32 mouse cellular contexts compared by ENCODE assay signal in the genomic region with DNA sequence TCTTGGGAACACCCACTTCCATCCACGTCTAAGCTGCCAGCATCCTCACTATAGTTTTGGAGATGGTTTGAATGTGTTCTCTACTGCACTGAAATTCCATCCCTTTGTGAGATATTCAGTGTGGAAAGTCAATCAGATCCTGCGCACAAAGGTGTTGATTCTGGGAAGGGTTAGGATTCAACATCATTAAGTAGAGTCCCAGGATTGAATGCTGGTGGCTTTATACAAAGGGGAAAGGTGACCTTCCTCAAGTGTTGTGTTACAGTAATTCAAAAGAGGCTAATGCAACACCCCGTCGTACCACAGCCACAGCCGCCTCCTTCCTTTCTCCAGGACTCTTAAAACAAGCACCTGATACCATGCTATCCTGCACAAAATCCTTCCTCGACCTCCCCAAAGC. TPM values are rescaled to one million over a fixed set of nuclear protein-coding genes. Genes with fewer than 3 reads are reported as not detected.
"Had no signal": no experiment of that assay in that cellular context is flagged by ENCODE, and none has a peak within 500 bp of the region (broad histone marks: within the 10 kb centered on the region; RNA-seq: fewer than 3 reads in every experiment).

No protein-coding gene starts in this region.

- ATAC-seq: liver, embryonic 12.5 days; liver, postnatal 0 days; lung, postnatal 0 days; midbrain, embryonic 13.5 days; midbrain, embryonic 15.5 days; midbrain, embryonic 16.5 days had no signal

- H3K9ac ChIP-seq: limb, embryonic 12.5 days; limb, embryonic 13.5 days; limb, embryonic 15.5 days; liver, embryonic 12.5 days; liver, embryonic 13.5 days; liver, embryonic 14.5 days; liver, embryonic 15.5 days; liver, postnatal 0 days; lung, embryonic 14.5 days; lung, embryonic 15.5 days; midbrain, embryonic 12.5 days; midbrain, embryonic 13.5 days; midbrain, embryonic 15.5 days; neural tube, embryonic 12.5 days had no signal

- H3K9me3 ChIP-seq: limb, embryonic 10.5 days; limb, embryonic 12.5 days; limb, embryonic 13.5 days; limb, embryonic 15.5 days; liver, embryonic 12.5 days; liver, embryonic 13.5 days; liver, embryonic 15.5 days; lung, embryonic 15.5 days; megakaryocyte, embryonic 14.5 days; midbrain, embryonic 10.5 days; midbrain, embryonic 12.5 days; midbrain, embryonic 13.5 days; midbrain, embryonic 15.5 days; neural tube, embryonic 12.5 days had no signal

- H3K4me3 ChIP-seq: limb, embryonic 10.5 days; limb, embryonic 12.5 days; limb, embryonic 13.5 days; limb, embryonic 15.5 days; liver, embryonic 12.5 days; liver, embryonic 13.5 days; liver, embryonic 15.5 days; lung, embryonic 15.5 days; megakaryocyte, embryonic 14.5 days; midbrain, embryonic 10.5 days; midbrain, embryonic 12.5 days; midbrain, embryonic 13.5 days; midbrain, embryonic 15.5 days; myocyte; neural tube, embryonic 12.5 days had no signal

- H3K27ac ChIP-seq: limb, embryonic 10.5 days; limb, embryonic 12.5 days; limb, embryonic 13.5 days; limb, embryonic 15.5 days; liver, embryonic 12.5 days; liver, embryonic 13.5 days; liver, embryonic 14.5 days; liver, embryonic 15.5 days; lung, embryonic 15.5 days; macrophage; midbrain, embryonic 10.5 days; midbrain, embryonic 12.5 days; midbrain, embryonic 13.5 days; midbrain, embryonic 15.5 days; neural tube, embryonic 12.5 days had no signal

- H3K27me3 ChIP-seq: limb, embryonic 12.5 days; limb, embryonic 13.5 days; limb, embryonic 15.5 days; liver, embryonic 12.5 days; liver, embryonic 13.5 days; liver, embryonic 15.5 days; lung, embryonic 15.5 days; megakaryocyte, embryonic 14.5 days; midbrain, embryonic 12.5 days; midbrain, embryonic 13.5 days; midbrain, embryonic 15.5 days; neural tube, embryonic 12.5 days had no signal

- DNase-seq: left cerebral cortex, postnatal 4 days; liver; liver, embryonic 13.5 days; liver, postnatal 0 days; lung, adult 18-20 months; lung, adult 2 months; lung, embryonic 14.5 days; lung, postnatal 10 days; lung, postnatal 14 days; lung, postnatal 36 days; lung, postnatal 4 days; midbrain, embryonic 14.5 days had no signal

- H3K4me2 ChIP-seq: limb, embryonic 12.5 days; limb, embryonic 13.5 days; limb, embryonic 15.5 days; liver, embryonic 11.5 days; liver, embryonic 12.5 days; liver, embryonic 13.5 days; liver, embryonic 15.5 days; lung, embryonic 14.5 days; lung, embryonic 15.5 days; midbrain, embryonic 11.5 days; midbrain, embryonic 12.5 days; midbrain, embryonic 13.5 days; midbrain, embryonic 15.5 days; neural tube, embryonic 12.5 days had no signal

RNA-seq across cellular contexts. Expression of a gene that starts 49.6 kb away (rescaled TPM):
- polyA plus RNA-seq: macrophage had no signal
